Mouse (Mus musculus) MEL (cell line): ENCODE measurements around the gene Ptpn1.

Experiments
- POLR2A ChIP-seq, 2 experiments: IDR thresholded peaks; 2 replicates each; pipeline ENCODE4 v1.6.1; 2011 to 2012; ENCODE audit warnings: low read length in 2 of 2, mild to moderate bottlenecking in 2 of 2, control low read depth in 1 of 2, improper control_type of control experiment in 1 of 2, low read depth in 1 of 2, moderate library complexity in 1 of 2; ENCODE audit not compliant: control insufficient read depth in 1 of 2, insufficient read depth in 1 of 2, poor library complexity in 1 of 2
- SMC3 ChIP-seq: IDR thresholded peaks from 2 replicates; pipeline ENCODE4 v1.6.1; 2011; ENCODE audit warnings: low read depth, low read length, improper control_type of control experiment

DNA sequence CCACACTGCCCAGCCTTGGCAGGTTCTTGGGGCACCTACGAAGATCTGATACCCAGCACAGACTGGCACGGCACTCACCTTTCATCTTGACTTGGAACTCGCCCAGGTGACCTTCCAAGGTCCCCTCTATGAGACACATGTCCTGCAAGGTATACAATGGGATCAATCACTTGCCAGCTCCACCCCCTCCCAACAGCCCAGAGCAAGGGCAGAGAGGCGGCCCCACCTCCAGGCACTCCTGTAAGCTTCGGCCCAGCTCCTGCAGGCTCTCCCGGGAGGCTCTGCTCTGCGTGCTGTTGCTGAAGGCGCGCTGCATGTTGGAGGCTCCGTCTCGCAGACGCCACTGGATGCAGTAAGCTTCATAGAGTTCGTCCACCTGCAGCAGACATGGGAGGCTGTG is 61.4 kb downstream of the Ptpn1 start:
- TF ChIP-seq POLR2A (IDR thresholded peaks at IDR 0.05; ENCODE audit: control insufficient read depth in 1 of 2, insufficient read depth in 1 of 2, low read depth in 1 of 2, low read length in 2 of 2, poor library complexity in 1 of 2) (no peak), SMC3 (no peak)
